Mouse (Mus musculus) gastrocnemius, postnatal 14 days (tissue): Measurements from ENCODE around the gene Ttc29. TPM values are rescaled to one million over a fixed set of nuclear protein-coding genes. Genes with fewer than 3 reads are reported as not detected.

Source experiments
- total RNA-seq, 2 experiments: library from RNA; stranded (reverse); gene quantifications; 2 replicates each; pipeline ENCODE4 v1.2.3; 2021

The Ttc29 gene
- total RNA-seq, 2 experiments from 2014 or later = not detected

Other genes starting within 250 kb of the Ttc29 start
- gene Pou4f2, start 223.3 kb downstream of the Ttc29 start, total RNA-seq = not detected